18 mouse cellular contexts compared by ENCODE assay signal in the genomic region with DNA sequence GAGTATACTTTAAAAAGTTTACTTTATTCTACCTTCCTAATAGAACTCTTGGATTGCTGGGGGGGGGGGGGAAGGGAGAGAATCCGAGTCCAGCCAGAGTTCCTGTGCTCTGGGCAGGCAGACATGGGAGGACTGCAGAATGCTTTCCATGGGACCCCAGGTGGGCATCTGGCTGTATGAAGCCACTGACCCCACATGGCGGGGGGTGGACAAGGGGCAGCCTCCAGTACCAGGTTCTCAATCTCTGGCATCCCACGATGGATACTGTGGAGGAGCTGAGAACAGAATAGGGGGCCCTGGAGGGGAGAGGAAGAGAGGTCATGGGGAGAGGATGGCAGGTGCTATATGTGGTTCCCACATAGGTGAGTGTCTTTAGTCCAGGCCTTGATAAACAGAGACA. TPM values are rescaled to one million over a fixed set of nuclear protein-coding genes. Genes with fewer than 3 reads are reported as not detected.
A peak's percentile ranks its signal among the peaks of the same experiment; 100 is the strongest.
DNase-seq lines count a peak whose midpoint lies in the region.
"Had no signal": no experiment of that assay in that cellular context is flagged by ENCODE, and none has a peak within 500 bp of the region (broad histone marks: within the 10 kb centered on the region; RNA-seq: fewer than 3 reads in every experiment).

No protein-coding gene starts in this region.

- H3K27me3 ChIP-seq in heart, embryonic 10.5 days (ENCODE audit: insufficient read depth, poor library complexity, severe bottlenecking) = no peaks in the 10 kb centered on the region
- H3K27me3 ChIP-seq: CH12.LX, Patski had no signal

- no peaks in the 10 kb centered on the region for H3K36me3 ChIP-seq in heart, embryonic 10.5 days
- H3K36me3 ChIP-seq: G1E had no signal

- H3K4me3 ChIP-seq in heart, embryonic 10.5 days = no peak overlapping the region

- 66% methylated on average over 3 of the region's 3 CpGs for WGBS in heart, embryonic 10.5 days

- peak; percentile 51 for DNase-seq in heart, adult 11 months
- DNase-seq in heart, postnatal 36 days = no peak
- DNase-seq in heart, embryonic 10.5 days (ENCODE audit: low spot score) = peak; percentile 68
- no peak for DNase-seq in heart, adult 9 months (ENCODE audit: low spot score in 2 of 2)
- DNase-seq: adrenal gland, adult 2 months; adrenal gland, adult 8-10 months; adrenal gland, postnatal 10 days; adrenal gland, postnatal 14 days; adrenal gland, postnatal 25 days; adrenal gland, postnatal 36 days; B cell, adult 2 months; cerebellum, adult 11 months; cerebellum, adult 11-12 months; cerebellum, adult 18-20 months had no signal

- no peak overlapping the region for H3K27ac ChIP-seq in heart, embryonic 10.5 days

- H3K4me1 ChIP-seq in heart, embryonic 10.5 days = peaks cover 16% of the 10 kb centered on the region; the same call in 1 of the 2 replicates

- H3K9me3 ChIP-seq in heart, embryonic 10.5 days = no peaks in the 10 kb centered on the region
- H3K9me3 ChIP-seq: G1E had no signal

- intact Hi-C loops in heart, postnatal 36 days (cut with DNase I) = no loop called here

RNA-seq across cellular contexts. Expression of a gene that starts 20.0 kb away (rescaled TPM):
- total RNA-seq in heart, postnatal 36 days (2021) = 1 to 10 TPM; 8.5 to 9.7 TPM
- polyA plus RNA-seq in heart, embryonic 10.5 days (2016; fragmentation: Nextera tagmentation; extraction: Ambion mirVana) = 109 and 166 TPM in 2 replicates
- total RNA-seq: MEL had no signal
- polyA plus RNA-seq: G1E had no signal

Comparison
In these comparisons a context has a peak if more than half of its experiments do, and no peak if none do; other contexts are left out.
1. DNase-seq: peak in heart, adult 11 months (single experiment) and heart, embryonic 10.5 days (single experiment); none in heart, postnatal 36 days (0 of 2) and heart, adult 9 months (0 of 2).